Mouse (Mus musculus): ENCODE measurements at regions not wholly inside any gene's neighbourhood (a gene's known extent, or its start where the extent isn't known, plus 50 kb on each side); places are given as distances from the start of the nearest gene placed in this dataset.

DNA sequence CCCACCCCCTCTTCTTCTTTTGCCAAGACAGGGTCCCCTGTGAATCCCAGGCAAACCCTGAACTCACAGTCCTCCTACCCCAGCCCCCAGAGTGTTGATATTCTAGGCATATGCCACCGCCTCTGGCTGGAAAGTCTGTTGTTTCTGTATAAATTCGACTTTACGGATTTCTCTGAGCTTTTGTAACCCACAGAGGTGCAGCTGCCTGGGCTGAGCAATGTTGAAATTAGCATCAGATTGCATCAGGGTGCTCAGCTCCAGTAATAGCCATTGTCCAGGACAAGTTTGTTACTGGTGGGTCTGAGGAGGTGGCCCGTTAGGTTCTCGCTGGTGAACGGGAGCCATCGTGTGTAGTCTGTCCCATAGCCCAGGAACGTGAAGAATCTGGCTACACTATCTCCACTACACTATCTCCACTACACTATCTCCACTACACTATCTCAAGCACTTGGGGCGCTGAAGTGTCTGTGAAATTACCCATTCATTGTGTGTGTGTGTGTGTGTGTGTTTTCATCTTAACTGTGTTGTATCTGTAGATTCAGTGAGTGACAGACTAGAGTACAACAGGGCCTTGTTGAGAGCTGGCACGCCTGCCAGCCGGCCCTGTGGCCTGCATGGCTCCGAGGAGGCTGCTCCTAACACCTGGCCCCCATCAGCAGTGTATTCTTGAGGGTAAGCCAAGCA, 92.4 kb upstream of the Hnrnpk start:
- DNase-seq (ENCODE audit: low spot score in 2 of 2), result no peak

DNA sequence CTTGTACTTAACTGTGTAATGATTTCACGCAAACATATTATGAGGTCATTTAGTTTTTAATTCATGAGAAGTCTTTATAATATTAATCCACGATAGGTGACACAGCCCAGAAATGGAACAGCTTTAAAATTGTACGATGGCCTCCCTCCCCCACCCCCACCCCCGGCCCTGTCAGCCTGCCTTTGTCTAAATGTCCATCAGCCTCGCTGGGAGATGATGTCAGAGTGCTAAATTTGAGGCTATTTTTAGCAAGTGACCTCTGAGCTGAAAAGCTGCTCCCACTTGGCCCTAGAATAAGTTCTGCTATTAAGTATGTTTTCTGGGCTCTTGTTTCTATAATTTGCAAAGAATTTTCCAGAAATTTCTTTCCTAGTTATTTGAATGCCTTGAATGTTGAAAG, 91.6 kb upstream of the Hnrnpk start:
- no peak for DNase-seq (ENCODE audit: low spot score in 2 of 2)

DNA sequence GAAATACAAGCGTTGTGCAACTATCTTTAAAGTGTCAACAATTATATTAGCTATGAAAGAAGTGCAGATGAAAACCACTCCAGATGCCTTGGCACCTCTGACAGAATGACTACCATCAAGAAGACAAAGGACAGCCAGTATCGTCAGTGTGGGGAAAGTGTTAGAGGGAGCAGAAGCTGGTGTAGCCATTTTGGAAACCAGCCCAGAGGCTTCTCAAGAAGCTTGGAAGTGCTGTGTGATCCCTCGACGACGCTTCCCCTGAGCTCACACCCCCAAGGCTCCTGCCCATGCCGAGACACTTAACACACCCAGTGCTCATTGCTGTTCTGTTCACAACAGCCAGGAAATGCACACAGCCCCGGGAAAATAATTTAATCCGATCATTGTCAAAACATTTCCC, 87.7 kb upstream of the Hnrnpk start:
- DNase-seq (ENCODE audit: low spot score in 2 of 2), result no peak

DNA sequence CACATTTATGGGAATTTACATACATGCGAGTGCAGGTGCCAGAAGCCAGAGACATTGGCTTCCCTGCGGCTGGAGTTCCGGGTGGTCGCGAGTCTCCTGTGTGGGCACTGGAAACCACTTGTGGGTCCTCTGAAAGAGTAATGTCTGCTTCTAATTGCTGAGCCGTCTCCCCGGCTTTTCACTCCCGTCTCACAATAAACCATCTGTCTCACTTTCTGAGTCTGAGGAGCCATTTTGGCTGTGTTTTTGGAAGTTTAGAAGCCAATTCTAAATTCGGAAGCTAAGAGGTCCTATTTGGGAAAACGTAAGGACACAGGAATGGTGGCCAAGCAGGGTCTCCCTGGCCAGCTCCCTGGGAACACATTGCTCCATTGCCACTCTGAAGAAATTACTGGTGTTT, 81.9 kb upstream of the Hnrnpk start:
- no peak for DNase-seq (ENCODE audit: low spot score in 2 of 2)

DNA sequence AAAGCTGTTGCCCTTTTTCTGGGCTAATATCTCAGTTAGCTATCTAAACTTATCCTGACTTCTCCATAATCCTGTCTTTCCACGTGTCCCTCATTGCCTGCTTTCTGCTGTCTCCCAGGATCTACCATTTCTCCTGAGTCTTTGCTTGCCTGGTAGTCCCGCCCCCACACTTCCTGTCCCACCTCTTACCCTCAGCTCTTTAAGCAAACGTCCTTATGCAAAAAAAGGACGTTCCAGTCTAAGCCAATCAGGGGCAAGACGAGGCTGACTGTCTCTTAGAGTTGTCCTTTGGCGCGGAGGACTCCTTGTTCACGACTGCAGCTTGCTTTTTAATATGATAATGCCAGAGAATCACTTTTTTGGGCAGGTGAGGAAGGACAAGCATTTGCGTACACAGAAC, 79.6 kb upstream of the Hnrnpk start:
- DNase-seq (ENCODE audit: low spot score in 2 of 2), result no peak

DNA sequence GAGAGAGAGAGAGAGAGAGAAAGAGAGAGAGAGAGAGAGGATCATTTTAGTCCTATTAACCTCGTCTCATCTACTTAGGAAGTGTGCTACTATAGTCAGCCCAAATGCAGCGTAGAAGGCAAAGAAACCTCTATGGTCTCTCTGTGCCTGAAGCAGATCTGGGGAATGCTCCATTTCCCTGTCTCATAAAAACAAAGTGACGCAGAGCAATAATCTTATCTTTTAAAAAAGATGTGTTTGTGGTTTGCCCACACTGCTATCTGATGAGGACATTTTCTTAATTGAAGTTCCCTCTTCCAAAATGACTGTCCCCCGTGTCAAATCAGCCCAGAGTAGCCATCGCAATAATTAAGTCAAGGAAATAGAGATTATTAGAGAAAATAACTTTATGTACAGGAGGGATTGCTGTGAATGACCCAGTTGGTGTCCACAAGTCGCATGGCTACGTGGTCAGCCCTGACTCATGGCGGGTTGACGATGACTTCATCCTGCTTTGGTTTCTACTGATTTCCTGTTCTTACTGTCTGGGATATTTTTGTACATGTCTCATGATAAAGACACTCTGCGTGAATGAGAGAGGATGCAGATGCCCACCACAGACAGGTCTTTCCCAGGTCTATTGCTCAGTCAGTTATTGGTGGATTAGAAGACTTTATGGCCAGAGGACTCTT, 77.9 kb upstream of the Hnrnpk start:
- no peak for DNase-seq (ENCODE audit: low spot score in 2 of 2)

DNA sequence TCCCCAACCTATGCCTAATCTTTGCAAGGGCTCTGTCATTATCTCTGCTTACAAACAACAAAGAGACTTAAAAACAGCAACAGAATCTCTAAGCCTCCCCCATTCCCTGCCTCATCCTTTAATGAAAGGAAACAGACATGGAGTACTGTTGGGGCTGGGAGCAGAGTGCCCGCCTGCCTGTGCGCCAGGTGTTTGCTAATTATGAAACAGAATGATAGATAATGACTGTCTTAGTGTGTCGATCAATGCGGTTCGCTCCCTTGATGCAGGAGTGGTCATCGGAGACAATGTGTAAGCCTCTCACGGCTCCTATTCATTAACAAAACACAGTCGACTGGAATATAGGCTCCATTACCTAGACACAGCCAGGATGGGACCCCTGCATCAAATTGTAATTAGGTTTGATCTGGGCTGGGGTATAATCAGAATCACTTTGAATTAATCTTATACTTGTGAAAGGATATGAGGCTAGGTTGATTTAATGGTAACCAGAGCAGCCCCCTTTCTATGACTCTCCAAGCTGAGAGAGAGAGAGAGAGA, 77.3 kb upstream of the Hnrnpk start:
- no peak for DNase-seq (ENCODE audit: low spot score in 2 of 2)

DNA sequence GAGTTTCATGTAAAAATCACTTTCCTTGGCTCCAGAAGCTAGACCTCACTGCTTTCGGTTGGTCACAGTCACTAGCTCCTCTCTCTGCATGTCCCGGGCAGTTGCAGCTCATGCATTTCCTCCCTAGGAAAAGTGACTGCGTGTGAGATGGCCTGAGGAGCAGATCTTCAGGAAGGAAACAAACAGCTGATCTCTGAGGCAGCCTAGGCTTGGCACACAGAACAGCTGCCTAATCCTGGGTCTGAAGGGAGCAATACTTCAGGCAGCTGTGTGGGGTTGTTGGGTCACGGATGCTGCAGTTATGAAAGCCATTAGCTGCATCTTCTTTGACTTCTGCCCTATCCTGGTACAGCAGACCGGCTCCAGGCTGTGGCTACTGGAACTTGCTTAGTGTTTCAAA, 75.3 kb upstream of the Hnrnpk start:
- no peak for DNase-seq (ENCODE audit: low spot score in 2 of 2)

DNA sequence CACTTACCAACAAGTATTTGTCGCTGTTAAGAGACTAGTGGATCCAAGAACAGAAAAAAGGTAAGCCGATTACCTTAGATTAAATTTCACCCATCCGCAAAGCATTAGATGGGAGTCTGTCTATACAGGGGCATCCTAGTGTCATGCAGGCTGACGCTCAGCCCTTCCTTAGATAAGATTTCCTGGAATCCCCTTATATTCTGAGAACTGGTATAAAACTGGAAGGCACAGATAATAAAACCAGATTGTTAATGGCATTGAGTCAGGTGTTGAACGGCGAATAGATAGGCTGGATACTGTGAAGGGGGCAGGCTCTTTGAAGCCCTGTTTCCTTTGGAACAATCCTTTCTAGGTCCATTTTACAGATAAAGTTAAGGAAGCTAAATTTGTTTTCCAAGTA, 74.1 kb upstream of the Hnrnpk start:
- no peak for DNase-seq (ENCODE audit: low spot score in 2 of 2)

DNA sequence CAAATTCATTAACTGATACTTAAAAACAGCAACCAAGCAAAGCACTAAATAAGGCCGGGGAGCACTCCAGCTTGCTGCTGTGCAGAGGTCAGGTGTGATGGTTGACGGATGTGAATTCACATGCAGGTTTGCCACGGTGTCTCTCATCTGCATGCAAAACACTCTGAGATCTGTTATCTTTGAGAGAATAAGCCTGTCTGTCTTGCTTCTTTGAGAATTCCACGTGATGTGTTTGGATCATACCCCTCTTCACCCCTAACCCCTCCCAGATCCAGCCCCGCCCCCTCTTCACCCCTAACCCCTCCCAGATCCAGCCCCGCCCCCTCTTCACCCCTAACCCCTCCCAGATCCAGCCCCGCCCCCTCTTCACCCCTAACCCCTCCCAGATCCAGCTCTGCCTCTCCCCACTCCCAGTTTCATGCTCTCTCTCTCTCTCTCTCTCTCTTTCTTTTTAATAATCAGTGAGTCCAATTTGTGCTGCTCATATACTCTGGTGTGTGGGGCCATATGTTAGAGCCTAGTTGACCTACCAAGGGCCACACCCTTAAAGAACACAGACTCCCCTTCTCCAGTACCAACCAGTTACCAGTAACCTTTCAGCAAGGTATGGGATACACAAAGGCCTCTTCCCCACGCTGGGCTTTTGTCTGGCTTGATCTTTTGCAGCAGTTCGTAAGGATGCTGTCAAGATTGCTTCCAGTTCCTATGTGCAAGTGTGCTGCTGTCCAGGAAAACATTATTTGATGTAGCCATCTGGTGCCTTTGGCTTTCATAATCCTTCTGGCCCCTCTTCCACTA, 73.1 kb upstream of the Hnrnpk start:
- DNase-seq (ENCODE audit: low spot score in 2 of 2), result no peak

DNA sequence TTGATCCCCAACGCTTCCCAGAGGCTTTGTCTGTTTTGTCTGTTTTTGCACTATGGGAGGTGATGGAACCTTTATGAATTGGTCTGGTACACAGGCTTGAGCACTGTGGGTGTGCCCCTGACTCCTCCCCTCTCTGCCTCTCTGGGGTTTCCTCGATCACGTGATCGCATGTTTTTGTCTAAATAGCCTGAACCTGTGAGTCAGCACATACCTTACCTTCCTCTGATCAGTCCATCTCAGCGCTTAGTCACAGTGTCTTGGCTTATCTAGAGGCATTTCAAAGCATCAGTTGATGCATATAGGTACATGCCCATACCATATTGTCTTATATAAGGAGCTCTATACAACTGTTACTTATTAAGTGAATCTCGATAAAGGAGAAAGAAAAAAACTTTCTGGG, 72.4 kb upstream of the Hnrnpk start:
- no peak for DNase-seq (ENCODE audit: low spot score in 2 of 2)

DNA sequence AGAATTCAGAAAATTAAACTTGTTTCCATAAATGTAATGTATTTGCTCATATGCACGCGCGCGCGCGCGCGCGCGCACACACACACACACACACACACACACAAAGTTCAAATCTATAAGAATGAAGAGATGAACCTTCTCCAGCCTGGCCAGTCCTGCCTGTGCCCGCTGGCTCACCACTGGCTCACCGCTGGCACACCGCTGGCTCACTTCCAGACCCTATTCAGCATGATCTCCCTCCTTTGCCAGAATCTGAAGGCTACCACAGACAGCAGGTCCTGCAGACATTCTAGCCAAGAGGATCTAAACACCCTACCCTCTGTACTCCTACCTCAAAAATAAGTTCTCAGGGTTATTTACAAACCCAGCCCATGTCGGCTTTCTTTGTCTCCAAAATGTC, 69.3 kb upstream of the Hnrnpk start:
- no peak for DNase-seq (ENCODE audit: low spot score in 2 of 2)

DNA sequence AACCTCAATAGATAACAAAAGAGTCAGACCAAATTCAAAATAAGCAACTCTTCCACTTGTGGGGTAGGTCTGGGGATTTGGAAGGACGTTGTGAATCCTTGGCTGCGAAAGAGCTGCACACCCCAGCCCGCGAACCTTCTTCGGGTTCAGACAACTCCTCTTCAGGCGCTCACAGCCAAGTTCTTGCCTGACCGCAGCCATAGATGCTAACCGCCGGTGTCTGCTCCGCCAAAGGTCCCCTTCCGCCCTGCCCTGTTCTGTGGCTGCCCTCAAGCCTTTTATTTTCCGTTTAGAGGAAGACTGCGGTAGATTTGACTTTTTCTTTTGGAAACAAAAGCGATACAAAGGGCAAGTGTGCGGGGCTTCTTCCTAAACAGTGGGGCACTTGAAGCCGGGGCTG, 68.6 kb upstream of the Hnrnpk start:
- DNase-seq (ENCODE audit: low spot score in 2 of 2), result no peak

DNA sequence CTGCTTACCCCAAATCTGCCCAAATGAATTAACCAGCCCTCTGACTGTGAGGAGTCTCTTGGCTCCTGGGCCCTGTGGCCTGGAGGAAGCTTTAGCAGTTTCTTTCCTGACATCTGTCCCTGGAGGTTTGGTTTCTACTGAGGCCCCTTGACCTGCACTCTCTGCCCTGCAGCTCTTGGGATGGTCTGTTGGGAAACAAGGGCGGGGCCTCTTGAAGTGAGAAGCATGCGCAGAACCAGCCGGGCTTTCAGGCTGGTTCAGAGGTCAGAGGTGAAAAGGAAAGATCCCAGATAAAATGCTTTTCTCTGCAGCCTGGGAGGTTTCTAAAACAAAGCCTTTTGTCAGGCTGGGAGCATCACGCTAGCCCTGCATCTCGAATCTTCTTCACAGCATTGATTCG, 66.6 kb upstream of the Hnrnpk start:
- DNase-seq (ENCODE audit: low spot score in 2 of 2), result no peak

DNA sequence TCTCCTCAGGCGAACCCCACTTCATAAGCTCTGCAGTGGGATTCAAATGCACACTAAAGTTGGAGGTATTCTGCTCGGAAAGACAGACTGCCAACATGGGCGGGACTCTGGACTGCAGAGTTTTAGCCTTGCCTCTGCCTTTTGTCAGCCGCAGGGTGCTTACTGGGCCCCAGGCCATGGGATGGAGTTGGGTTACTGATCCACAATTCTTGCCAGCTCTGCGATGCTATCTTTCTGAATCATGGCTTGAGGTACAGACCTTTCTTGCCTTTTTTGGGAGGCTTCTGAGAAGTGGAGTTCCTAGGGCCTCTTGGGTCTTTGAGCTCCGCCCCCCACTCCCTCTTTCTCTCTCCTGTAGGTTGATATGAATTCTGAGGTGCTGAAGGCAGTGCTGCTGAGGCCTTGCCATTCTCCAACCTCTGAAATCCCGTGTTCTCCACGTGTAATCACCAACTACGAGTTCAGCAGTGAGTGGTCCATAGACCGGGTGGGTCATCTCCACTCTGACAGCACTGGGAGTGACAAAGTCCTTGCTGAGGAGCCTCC, 64.0 kb upstream of the Hnrnpk start:
- DNase-seq (ENCODE audit: low spot score in 2 of 2), result no peak

DNA sequence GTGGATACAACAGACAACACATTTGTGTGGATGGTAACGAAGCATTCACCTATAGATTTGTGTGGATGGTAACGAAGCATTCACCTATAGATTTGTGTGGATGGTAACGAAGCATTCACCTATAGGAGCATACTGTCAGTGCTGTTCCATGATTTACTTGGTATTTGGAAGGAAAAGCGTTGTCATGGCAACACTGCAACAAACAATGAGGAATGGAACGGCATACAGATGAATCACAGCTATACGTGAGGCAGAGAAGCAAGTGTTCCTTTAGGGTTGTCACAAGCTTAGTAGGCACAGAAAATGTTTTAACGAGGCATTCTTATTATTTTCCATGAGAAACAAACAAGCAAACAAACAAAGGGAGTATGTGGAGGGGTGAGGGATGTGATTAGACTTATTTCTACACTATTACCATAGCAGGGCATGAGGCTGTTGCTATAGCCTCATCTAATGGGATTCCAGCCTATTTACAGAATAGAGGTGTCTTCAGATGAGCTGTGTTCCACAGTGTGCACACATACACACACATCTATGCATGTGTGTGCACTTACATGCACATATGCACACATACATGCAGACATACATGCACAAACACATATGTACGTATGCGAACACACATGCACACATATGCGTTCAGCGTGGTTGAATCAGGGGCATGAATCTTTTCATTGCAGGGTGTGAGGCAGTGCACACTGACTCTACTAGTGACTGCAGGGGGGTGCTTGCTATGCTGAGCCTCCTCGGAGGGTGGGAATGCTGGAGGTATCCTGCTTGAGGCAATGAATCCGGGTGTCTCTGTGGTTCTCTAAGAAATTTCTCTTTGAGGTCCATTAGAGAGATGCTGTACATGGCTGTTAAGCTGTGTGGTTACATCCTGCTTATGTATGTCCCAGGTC, 62.3 kb upstream of the Hnrnpk start:
- peak; percentile 10 for DNase-seq (ENCODE audit: low spot score in 2 of 2)
